Mouse (Mus musculus): ENCODE data around the gene Olfr930. TPM values are rescaled to one million over a fixed set of nuclear protein-coding genes. Genes with fewer than 3 reads are reported as not detected.

The Olfr930 gene
- total RNA-seq (2021) (not detected), polyA plus RNA-seq (2012; rRNA removed) (not detected in 2 replicates)
- long read RNA-seq: 0 reads

DNA sequence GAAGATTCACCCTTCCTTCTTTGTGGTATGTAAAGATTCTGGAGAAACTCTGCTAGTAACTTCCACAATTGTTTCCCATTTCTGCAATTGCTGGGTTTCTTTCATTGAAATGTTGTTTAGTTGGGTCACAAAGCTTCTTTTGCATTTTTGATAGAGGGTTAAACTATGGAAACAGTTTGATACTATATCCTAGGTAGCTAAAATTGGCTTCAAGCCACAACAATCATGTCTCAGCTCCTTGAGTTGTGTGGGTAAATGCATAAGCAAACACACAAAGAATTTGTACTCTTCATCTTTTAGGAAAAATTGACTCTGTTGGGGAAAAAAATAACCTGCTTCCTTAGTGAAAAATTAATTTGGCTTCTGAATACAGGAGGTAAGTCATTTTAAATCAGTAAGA, at the start of gene Olfr930:
Olfr930 (plus strand) TSS at position 301 of the 400 bp plus-strand sequence.
- H3K4me3 ChIP-seq: no peak within 1 kb of the TSS
- no peak for DNase-seq
- intact Hi-C loops (cut with DNase I): no loop called here

DNA sequence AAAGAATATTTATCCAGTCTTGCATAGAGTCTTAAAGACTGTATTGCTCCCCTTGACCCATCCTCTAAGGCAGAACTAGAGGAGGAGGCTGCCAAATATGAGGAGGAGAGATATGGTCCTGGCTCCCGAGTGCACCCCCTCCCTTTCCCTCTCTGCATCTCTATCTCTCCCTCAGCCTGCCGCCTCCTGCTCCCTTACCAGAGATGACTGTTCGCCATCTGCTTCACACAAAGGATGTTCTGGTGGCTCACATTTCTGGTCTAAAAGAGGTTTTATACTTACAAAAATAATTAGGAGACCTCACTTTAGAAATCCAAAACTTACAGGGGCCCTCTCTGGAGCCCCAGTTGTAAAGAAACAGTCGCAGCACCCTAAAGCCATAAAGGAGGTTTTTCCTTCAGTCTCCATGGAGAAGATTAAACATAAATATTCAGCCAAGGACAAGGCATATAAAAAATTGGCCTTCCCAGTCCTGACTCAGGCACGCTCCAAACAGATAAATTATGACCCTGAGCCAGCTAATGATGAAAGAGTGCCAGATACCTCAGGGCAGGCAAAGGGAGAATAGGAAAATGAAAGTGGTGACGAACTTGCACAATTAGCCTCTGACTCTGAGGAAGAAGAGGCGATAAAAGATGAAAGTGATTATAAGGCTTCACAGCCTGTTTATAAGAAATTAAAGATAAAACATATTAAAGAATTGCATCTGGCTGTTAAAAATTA, 24.0 kb downstream of the Olfr930 start:
- H3K27me3 ChIP-seq (ENCODE audit: control insufficient read depth, insufficient read depth, low read length): no peaks in the 10 kb centered on the region
- no peak overlapping the region for H3K27ac ChIP-seq
- H3K4me1 ChIP-seq (ENCODE audit: control insufficient read depth, insufficient read depth, low read length): no peaks in the 10 kb centered on the region
- H3K9ac ChIP-seq (ENCODE audit: low read depth, low read length): no peak overlapping the region
- 63% methylated on average over 7 of the region's 7 CpGs for WGBS
- H3K36me3 ChIP-seq (ENCODE audit: control insufficient read depth, insufficient read depth, low read length): no peaks in the 10 kb centered on the region
- no peak overlapping the region for H3K4me3 ChIP-seq
- TF ChIP-seq EP300 (IDR thresholded peaks at IDR 0.05; ENCODE audit: insufficient read depth, low read depth, low read length) (no peak), CTCF (IDR thresholded peaks at IDR 0.05) (no peak), POLR2A (IDR thresholded peaks at IDR 0.05; ENCODE audit: insufficient read depth, low read depth, low read length) (no peak)
- DNase-seq: no peak
- no peaks in the 10 kb centered on the region for H3K79me2 ChIP-seq (replicated peaks; ENCODE audit: control insufficient read depth, insufficient read depth, low read length)
- intact Hi-C loops (cut with DNase I): no loop called here

More for the DNA sequence above, at the start of gene Olfr930:
- H3K27ac ChIP-seq: no peak within 1 kb of the TSS
- no peaks in the 10 kb centered on the region for H3K27me3 ChIP-seq (ENCODE audit: control insufficient read depth, insufficient read depth, low read length)
- no peak within 1 kb of the TSS for H3K9ac ChIP-seq (ENCODE audit: low read depth, low read length)
- H3K4me1 ChIP-seq (ENCODE audit: control insufficient read depth, insufficient read depth, low read length): no peaks in the 10 kb centered on the region
- no peaks in the 10 kb centered on the region for H3K79me2 ChIP-seq (replicated peaks; ENCODE audit: control insufficient read depth, insufficient read depth, low read length)
- TF ChIP-seq CTCF (IDR thresholded peaks at IDR 0.05) (no peak), POLR2A (IDR thresholded peaks at IDR 0.05; ENCODE audit: insufficient read depth, low read depth, low read length) (no peak), EP300 (IDR thresholded peaks at IDR 0.05; ENCODE audit: insufficient read depth, low read depth, low read length) (no peak)
- H3K36me3 ChIP-seq (ENCODE audit: control insufficient read depth, insufficient read depth, low read length): no peaks in the 10 kb centered on the region

DNA sequence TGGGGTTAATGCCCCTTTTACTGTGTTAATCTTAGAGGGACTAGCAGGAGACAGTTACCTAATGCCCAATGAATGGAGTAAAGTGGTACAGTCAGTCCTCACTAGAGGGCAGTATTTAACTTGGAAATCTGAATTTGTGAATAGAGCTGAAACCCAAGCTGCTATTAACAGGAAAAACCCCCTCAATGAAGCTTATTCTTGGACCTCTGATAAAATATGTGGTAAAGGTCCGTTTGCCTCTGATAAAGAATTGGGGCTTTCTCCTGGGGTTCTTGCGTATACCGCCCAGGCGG, 24.5 kb downstream of the Olfr930 start:
- 54% methylated on average over 4 of the region's 4 CpGs for WGBS
- Histone ChIP-seq H3K9ac (ENCODE audit: low read depth, low read length) (no peak overlapping the region), H3K27me3 (ENCODE audit: control insufficient read depth, insufficient read depth, low read length) (no peaks in the 10 kb centered on the region), H3K4me1 (ENCODE audit: control insufficient read depth, insufficient read depth, low read length) (no peaks in the 10 kb centered on the region), H3K79me2 (replicated peaks; ENCODE audit: control insufficient read depth, insufficient read depth, low read length) (no peaks in the 10 kb centered on the region), H3K27ac (no peak overlapping the region), H3K36me3 (ENCODE audit: control insufficient read depth, insufficient read depth, low read length) (no peaks in the 10 kb centered on the region), H3K4me3 (no peak overlapping the region)
- no peak for DNase-seq
- intact Hi-C loops (cut with DNase I): no loop called here
- TF ChIP-seq EP300 (IDR thresholded peaks at IDR 0.05; ENCODE audit: insufficient read depth, low read depth, low read length) (no peak), CTCF (IDR thresholded peaks at IDR 0.05) (peak; percentile 45), POLR2A (IDR thresholded peaks at IDR 0.05; ENCODE audit: insufficient read depth, low read depth, low read length) (no peak)

DNA sequence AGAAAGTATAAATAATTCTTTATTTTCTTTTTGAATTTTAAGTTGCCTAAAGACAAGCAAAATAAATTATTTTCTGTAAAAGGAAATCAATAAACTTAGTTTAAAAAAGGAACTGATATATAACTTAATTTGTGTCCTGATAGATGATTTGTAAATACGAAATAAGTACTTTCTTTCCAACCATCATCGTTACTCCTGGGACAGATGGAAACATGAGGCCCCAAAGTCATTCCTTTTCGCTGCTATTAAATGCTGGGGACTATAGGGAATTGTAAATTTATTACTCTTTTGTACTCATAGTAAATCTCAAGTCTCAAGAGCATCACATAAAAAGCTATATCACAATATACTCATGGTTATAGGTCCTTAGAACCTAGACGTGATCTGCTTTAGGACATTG, 42.4 kb downstream of the Olfr930 start, which contains the start of gene Olfr933:
Olfr933 (plus strand) TSS at position 301 of the 400 bp plus-strand sequence.
- H3K9ac ChIP-seq (ENCODE audit: low read depth, low read length): no peak within 1 kb of the TSS
- no peaks in the 10 kb centered on the region for H3K36me3 ChIP-seq (ENCODE audit: control insufficient read depth, insufficient read depth, low read length)
- WGBS: 68% methylated on average over 4 of the region's 4 CpGs
- no peak for DNase-seq
- no peaks in the 10 kb centered on the region for H3K79me2 ChIP-seq (replicated peaks; ENCODE audit: control insufficient read depth, insufficient read depth, low read length)
- H3K27ac ChIP-seq: no peak within 1 kb of the TSS
- no peaks in the 10 kb centered on the region for H3K4me1 ChIP-seq (ENCODE audit: control insufficient read depth, insufficient read depth, low read length)
- no peaks in the 10 kb centered on the region for H3K27me3 ChIP-seq (ENCODE audit: control insufficient read depth, insufficient read depth, low read length)
- intact Hi-C loops (cut with DNase I): no loop called here
- H3K4me3 ChIP-seq: no peak within 1 kb of the TSS
- TF ChIP-seq CTCF (IDR thresholded peaks at IDR 0.05) (no peak), POLR2A (IDR thresholded peaks at IDR 0.05; ENCODE audit: insufficient read depth, low read depth, low read length) (no peak), EP300 (IDR thresholded peaks at IDR 0.05; ENCODE audit: insufficient read depth, low read depth, low read length) (no peak)

Other genes starting within 250 kb of the Olfr930 start
- gene Olfr919, start 226.1 kb upstream of the Olfr930 start, total RNA-seq (2021): not detected
- not detected in 2 replicates for gene Olfr919, start 226.1 kb upstream of the Olfr930 start, polyA plus RNA-seq (2012; rRNA removed)
- 10 to 100 TPM; 24.8 to 31.6 TPM for gene Vwa5a, start 211.5 kb upstream of the Olfr930 start, total RNA-seq (2021)
- gene Vwa5a, start 211.5 kb upstream of the Olfr930 start, polyA plus RNA-seq (2012; rRNA removed): 13.3 and 27.1 TPM in 2 replicates
- under 1 TPM in 1 of 2 experiments, not detected in 1; 0.05 TPM for gene Olfr920, start 177.5 kb upstream of the Olfr930 start, total RNA-seq (2021)
- gene Olfr920, start 177.5 kb upstream of the Olfr930 start, polyA plus RNA-seq (2012; rRNA removed): 0.06 and 0.12 TPM in 2 replicates
- gene Olfr921, start 156.7 kb upstream of the Olfr930 start, total RNA-seq (2021): not detected
- not detected in 2 replicates for gene Olfr921, start 156.7 kb upstream of the Olfr930 start, polyA plus RNA-seq (2012; rRNA removed)
- not detected for gene Olfr922, start 115.2 kb upstream of the Olfr930 start, total RNA-seq (2021)
- gene Olfr922, start 115.2 kb upstream of the Olfr930 start, polyA plus RNA-seq (2012; rRNA removed): not detected in 2 replicates
- not detected for gene Olfr923, start 103.3 kb upstream of the Olfr930 start, total RNA-seq (2021)
- not detected in 2 replicates for gene Olfr923, start 103.3 kb upstream of the Olfr930 start, polyA plus RNA-seq (2012; rRNA removed)
- gene Olfr924, start 85.4 kb upstream of the Olfr930 start, total RNA-seq (2021): not detected
- not detected in 2 replicates for gene Olfr924, start 85.4 kb upstream of the Olfr930 start, polyA plus RNA-seq (2012; rRNA removed)
- not detected for gene Olfr26, start 74.7 kb upstream of the Olfr930 start, total RNA-seq (2021)
- gene Olfr26, start 74.7 kb upstream of the Olfr930 start, polyA plus RNA-seq (2012; rRNA removed): 0.18 TPM in 1 of 2 replicates, not detected in the other
- not detected for gene Olfr926, start 52.7 kb upstream of the Olfr930 start, total RNA-seq (2021)
- gene Olfr926, start 52.7 kb upstream of the Olfr930 start, polyA plus RNA-seq (2012; rRNA removed): not detected in 2 replicates
- gene Olfr933, start 42.5 kb downstream of the Olfr930 start, total RNA-seq (2021): not detected
- gene Olfr933, start 42.5 kb downstream of the Olfr930 start, polyA plus RNA-seq (2012; rRNA removed): not detected in 2 replicates
- gene Olfr934, start 58.5 kb downstream of the Olfr930 start, total RNA-seq (2021): not detected
- gene Olfr934, start 58.5 kb downstream of the Olfr930 start, polyA plus RNA-seq (2012; rRNA removed): not detected in 2 replicates
- gene Olfr935, start 69.9 kb downstream of the Olfr930 start, total RNA-seq (2021): not detected
- gene Olfr935, start 69.9 kb downstream of the Olfr930 start, polyA plus RNA-seq (2012; rRNA removed): not detected in 2 replicates
- not detected for gene Olfr146, start 93.6 kb downstream of the Olfr930 start, total RNA-seq (2021)
- gene Olfr146, start 93.6 kb downstream of the Olfr930 start, polyA plus RNA-seq (2012; rRNA removed): not detected in 2 replicates
- not detected for gene Olfr937, start 135.1 kb downstream of the Olfr930 start, total RNA-seq (2021)
- not detected in 2 replicates for gene Olfr937, start 135.1 kb downstream of the Olfr930 start, polyA plus RNA-seq (2012; rRNA removed)
- not detected for gene Olfr938, start 149.1 kb downstream of the Olfr930 start, total RNA-seq (2021)
- not detected in 2 replicates for gene Olfr938, start 149.1 kb downstream of the Olfr930 start, polyA plus RNA-seq (2012; rRNA removed)
- gene Olfr27, start 198.3 kb downstream of the Olfr930 start, total RNA-seq (2021): not detected
- gene Olfr27, start 198.3 kb downstream of the Olfr930 start, polyA plus RNA-seq (2012; rRNA removed): not detected in 2 replicates
- gene Olfr943, start 236.5 kb downstream of the Olfr930 start, total RNA-seq (2021): not detected
- gene Olfr943, start 236.5 kb downstream of the Olfr930 start, polyA plus RNA-seq (2012; rRNA removed): not detected in 2 replicates

Data from heart, adult 2 months (tissue).